Mouse (Mus musculus): ENCODE data around the gene Tbc1d1.

- TF ChIP-seq MAX (IDR thresholded peaks at IDR 0.05; ENCODE audit: low read depth) (no peak), USF1 (IDR thresholded peaks at IDR 0.05; ENCODE audit: low read depth) (no peak), POLR2A (IDR thresholded peaks at IDR 0.05; ENCODE audit: insufficient read length, low read depth) (no peak), CEBPB (IDR thresholded peaks at IDR 0.05; ENCODE audit: insufficient read depth, poor library complexity, severe bottlenecking) (no peak), E2F4 (IDR thresholded peaks at IDR 0.05; ENCODE audit: insufficient read depth) (no peak)
Observed at GRCm38 (mm10) chr5:64326427-64327181, 170.5 kb downstream of the Tbc1d1 start.

All from myocyte (in vitro differentiated cells).